Mouse (Mus musculus): ENCODE measurements around the gene Usp50. TPM values are rescaled to one million over a fixed set of nuclear protein-coding genes. Genes with fewer than 3 reads are reported as not detected.

Usp50 gene
- polyA plus RNA-seq (2017; shearing (Covaris generic)): 1 to 10 TPM; 4.4 to 9.9 (median 9.1) TPM

DNA sequence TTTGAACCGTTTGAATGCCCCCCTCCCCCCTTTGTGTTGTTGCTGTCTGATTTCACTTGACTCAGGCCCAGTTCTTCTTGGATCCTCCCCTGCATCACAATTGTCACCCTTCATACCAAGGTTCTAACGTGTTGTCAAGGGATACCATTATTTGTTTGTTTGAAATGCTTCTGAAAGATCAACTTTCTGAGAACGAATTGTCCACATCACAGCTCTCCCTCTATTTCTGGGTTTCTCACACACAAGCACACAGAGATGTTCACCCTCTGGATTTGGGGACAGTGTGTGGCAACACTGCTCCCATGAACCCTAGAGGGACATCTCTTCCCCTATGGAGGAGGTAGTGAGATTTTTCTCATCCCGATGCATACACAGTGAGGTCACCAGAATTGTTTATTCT is at the start of gene Usp50:
Gene Usp50, minus strand, starts transcription at position 101 of the 400 bp plus-strand sequence.
- no peak for ATAC-seq

DNA sequence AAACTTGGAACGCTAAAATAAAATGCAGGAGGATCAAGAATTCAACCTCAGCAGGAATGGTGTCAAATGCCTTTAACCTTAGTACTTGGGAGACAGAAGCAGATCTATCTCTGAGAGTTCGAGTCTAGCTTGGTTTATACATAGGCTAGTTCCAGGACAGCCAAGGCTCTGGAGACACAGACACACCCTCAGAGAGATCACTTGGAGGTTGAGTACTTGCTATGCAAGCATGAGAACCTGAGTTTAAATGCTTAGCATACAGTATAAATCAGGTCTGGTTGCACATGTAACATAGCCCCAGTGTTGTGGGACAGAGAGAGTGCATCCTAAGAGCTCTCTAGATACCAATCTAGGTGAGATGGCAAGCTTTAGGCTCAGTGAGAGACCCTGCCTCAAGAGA is 34.1 kb upstream of the Usp50 start:
- ATAC-seq: no peak

DNA sequence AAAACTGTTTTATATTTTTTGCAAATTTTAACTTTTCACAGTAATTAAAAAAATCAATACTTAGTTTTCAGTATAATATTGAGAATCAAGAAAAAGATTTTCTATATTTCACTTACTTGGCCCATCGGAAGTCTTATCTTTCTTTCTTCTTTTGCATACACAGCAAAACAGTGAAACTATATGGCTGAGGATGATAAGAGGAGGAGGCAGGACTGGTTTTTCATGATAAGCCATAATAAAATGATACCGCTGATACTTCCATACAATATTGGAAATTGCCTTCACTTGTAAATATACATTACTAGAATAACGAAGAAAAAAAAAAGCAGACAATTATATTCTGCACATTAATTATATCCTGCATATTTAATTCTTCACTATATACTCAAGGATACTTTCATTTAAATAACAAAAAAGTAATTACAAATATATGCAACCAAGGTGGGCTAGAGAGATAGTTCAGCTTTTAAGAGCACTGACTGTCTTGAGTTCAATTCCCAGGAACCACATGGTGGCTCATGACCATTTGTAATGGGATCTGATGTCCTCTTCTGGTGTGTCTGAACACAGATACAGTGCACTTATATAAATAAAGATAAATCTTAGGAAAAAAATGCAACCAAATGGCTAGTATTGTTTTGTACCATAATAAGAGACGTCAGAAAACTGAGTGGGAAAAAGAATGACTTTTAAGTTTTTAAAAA is 33.5 kb upstream of the Usp50 start:
- ATAC-seq: no peak

DNA sequence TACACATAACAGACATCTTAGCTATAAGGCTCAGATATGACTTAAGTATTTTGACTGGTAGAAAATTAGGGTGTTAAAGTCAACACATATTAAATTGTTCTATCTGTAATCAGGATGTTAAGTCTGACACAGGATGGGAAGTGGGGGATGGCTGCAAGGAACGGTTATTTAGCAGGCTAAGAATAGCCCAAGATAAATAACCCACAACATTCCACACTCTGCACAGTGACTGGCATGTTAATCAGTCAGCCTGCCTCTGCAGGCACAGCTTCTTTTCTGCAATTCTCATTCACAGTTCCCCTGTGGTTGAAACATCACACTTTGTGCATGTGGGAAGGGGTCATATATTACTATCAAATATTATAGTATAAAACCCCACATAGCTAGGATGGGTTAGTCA is 32.6 kb upstream of the Usp50 start:
- no peak for ATAC-seq

DNA sequence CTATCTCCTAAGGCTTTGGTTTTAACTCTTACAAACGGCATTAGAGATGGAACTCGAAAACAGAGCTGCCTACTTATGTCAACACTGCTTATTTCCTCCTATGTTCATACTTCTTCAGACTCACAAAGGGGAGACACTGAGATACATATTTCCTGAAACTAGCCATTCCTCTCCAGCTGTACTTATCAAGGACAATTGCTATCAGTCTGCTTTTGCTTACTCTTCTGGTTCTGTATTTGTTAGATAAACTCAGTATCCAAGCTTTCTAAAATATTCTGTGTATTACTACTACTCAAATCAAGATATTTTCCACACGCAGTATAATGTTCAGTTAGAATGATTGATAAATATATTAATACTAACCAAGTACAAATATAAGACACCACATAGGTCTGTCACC is 18.7 kb upstream of the Usp50 start:
- ATAC-seq: no peak

DNA sequence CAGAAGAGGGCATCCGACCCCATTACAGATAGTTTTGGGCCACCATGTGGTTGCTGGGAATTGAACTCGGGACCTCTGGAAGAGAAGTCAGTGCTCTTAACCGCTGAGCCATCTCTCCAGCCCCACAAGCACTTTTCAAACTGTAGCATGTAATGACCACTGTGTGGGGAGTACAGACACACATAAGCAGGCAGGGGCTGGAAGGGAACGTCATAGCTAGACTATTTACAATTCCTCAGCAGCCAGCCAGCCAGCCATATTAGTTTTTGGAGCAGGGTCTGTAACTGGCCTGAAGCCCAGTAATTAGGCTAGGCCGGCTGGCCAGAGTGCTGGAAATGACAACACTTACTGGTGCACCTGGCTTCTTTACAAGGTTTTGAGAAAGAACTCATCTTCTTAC is 15.2 kb upstream of the Usp50 start:
- ATAC-seq: no peak

DNA sequence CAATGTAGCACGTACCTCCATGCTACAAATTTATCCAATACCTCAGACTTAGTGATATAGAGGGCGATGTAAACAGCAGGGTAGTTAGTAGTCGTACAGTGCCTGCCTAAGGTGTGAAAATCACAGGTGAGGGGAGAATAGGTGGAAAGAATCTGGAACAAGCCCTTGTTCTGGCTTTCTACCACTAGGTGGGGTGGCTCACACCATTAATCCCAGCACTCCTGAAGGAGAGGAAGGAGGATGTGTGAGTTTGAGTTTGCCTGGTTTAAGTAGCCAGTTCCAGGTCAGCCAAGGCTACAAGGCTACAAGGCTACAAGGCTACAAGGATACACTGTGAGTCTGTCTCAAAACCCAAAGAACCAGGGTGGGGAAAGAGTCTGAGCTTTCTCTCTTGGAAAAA is 12.4 kb upstream of the Usp50 start:
- ATAC-seq: no peak

DNA sequence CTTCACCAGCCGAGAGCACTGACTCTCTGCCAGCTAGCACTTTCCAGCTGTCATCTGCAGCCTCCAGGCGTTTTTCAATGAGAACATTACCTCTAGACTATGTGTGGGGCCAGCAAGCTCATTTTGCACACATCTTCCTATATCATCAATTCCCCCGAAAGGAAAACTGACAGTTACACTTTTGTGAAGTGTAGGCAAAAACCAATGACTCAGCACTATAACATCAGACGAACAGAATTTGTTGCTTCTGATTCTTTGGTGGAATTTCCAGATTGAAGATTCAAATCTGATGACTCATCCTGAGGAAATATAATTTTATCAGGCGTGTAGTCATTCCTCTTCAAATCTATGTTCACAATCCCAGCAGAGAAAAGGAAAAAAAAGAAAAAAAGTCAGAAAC is 9.3 kb upstream of the Usp50 start:
- no peak for ATAC-seq

DNA sequence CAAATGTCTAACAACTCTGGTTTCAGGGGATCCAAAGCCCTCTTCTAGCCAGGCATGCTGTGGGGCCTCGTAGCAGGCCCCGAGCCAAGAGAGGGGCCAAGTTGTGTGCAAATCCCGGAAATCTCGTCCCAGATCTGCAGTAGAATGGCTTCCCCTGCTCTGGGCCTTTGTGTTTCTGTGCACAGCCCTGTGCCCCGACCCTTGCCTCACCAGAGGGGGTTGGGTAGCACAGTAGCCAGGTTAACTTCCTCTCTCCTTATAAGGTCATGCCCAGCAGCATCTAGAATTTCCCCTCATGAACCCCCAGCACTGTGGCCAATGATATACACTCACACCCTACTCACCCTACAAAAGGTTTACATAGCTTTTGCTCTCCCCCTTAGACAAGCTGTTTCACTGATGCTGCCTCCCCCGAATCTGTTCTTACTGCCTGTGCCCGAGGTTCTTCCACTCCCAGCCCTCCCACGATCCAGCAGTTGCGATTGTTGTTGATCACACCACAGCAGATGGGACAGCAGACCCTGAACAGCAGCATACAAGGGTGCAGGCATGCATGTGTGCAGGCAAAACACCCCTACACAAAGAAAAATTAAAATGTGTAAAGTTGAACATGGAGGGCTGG is 4.6 kb upstream of the Usp50 start:
- ATAC-seq: no peak

DNA sequence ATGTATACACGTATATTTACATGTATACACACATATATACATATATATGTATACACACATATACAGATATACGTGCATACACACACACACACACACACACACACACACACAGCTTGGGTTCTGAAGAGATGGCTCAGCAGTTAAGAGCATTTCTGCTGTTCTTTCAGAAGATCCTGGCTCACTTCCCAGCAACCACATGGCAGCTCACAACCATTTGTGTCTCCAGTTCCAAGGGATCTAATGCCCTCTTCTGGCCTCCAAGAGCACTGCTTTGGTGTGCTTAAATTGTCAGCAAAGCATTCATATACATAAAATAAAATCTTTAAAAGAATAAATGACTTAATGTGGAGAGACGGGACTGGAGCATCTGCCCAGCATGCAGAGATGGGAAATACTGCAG is 837 bp downstream of the Usp50 start:
- ATAC-seq: no peak

DNA sequence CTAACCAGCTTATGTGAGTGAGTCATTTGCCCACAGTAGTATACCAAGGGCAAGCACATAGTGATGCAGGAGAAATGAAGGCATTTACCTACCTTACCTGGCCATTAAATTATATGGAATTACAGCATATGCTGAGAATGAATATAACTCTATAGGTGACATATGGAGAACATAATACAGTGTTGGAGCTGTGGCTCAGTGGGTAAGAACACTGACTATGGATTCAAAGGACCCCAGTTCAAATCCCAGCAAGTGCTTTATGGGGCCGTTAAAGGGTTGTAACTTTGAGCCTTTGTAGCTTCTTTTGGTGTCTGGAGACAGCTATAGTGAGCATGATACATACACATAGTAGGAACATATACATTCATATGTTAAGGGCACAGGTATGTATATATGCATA is 1.8 kb downstream of the Usp50 start:
- no peak for ATAC-seq

DNA sequence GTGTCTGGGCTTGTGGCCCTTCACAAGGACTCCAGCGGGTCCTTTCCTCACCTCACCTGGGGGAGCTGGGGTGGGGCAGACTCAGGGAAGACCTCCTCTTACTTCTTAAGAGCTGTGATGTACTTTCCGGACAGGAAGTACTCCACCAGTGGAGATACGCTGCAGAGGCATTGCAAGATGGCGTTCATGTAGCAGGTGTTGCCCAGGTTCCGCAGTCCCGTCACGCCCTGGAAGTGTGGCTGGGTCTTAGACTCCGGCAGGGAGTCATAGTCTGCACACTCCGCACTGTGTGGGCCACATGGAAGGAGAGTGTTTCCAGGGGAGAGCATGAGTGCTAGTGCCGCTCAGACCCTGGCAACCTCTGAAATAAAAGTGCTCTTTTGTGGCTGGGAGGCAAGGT is 3.0 kb downstream of the Usp50 start:
- ATAC-seq: no peak

DNA sequence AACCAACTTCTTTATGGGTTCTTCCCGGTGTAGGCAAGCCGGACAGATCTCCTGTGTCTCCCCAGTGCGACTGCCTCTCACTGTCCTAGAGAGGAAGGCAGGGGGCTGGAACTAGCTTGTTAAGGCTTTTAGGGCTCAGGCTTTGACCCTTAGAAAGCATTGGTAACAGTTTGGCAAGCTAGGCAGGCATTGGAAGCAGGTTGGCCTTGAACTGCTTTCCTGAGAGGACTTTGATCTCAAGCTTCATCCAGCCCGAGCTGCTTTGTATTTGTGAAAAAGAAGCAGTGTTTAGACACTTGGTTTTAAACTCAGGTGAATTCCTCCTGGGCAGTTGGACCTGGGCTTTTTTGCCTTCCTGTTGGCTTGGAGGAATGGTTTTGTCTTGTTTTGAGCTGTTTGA is 4.5 kb downstream of the Usp50 start:
- ATAC-seq: no peak

DNA sequence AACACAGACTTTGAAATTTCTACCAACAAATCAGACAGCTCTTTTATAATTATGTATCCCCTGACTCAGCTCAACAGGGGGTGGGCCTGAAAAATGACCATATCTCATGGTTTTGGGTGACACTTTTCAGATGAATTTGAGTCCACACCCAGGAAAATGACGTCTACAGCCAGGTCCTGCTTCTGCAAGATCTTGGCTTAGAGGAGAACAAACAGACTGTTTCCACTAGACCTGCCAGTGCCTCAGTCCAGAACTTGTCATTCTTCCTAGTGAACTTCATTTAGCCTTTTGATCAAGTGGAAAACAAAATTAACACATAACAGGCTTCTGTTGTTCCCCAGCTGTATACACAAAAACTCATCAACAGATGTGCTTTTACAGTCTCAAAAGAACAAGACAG is 6.9 kb downstream of the Usp50 start:
- ATAC-seq: no peak

DNA sequence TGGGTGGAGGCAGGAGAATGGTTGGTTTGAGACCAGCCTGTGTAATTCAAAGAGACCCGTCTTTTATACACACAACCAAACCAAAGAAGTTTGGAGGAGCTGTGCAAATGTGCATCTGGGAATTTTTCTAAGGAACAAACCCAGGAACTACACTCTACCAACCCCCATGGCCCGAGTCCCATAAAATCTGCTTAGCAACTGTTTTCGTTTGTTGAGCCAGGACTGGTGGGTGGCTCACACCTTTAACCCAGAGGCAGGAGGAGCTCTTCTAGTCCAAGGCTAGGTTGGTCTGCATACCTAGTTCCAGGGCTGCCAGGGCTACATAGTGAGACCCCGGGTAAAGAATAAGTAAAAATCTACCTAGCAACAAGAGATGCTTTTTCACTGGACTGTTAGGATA is 7.3 kb downstream of the Usp50 start:
- ATAC-seq: no peak

DNA sequence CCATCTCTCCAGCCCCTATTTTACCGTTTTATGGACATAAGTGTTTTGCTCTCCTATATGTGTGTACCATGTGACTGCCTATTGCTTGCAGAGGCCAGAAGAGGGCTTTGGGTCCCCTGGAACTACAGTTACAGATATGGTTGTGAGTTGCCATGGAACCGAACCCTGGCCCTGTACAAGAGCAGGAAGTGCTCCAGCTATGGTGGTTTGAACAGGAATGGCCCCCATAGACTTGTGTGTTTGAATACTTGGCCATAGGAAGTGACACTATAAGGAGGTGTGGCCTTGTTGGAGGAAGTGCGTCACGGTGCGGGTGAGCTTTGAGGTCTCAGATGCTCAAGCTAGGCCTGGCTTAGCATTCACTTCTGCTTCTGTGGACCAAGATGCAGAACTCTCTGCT is 11.1 kb downstream of the Usp50 start:
- ATAC-seq: no peak

DNA sequence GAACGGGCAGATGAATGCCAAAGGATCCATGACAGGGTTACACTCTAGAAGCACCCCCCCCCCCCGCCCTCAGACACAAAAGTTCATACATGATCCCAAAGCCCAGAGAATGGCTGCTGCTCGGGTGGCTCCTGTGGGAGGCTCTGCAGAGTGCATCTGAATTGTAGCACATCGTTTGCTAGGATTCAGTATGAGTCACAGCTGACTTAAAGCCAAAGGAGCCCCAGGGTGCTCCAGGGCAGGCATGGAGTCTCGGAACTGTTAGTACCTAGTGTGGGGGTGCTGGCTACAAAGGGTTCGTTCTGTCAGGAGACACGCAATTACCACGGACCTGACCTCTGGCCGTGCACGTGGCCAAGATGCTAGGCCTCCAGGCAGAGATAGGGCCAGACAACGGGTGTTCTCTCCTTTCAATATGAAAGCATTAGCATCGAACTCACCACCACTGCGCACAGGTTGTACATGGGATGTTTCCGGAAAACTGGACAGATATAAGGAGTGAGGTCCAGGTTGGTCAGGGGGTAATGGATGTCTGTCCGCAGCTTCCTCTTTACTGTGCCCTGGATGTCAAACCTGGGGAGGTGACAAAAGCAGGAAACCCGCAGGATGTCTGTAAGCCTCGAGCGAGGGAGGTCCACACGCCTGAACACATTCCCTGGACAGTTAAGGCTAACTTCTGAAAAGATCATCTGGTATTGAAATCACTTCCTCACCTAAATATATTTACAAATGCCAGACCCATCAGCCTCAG is 13.7 kb downstream of the Usp50 start:
- ATAC-seq: no peak

DNA sequence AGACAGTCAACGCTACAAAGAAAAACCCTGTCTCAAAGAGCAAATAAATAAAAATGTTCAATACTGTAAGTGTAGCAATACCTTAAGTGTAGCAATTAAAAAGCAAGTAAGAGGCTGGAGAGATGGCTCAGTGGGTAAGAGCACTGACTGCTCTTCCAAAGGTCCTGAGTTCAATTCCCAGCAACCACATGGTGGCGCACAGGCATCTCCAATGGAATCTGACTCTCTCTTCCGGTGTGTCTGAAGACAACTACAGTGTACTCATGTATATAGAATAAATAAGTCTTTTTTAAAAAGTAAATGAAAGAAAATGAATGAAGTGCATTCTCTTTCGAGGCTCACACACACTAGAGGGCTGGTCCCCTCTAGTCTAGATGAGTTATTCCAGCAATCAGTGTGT is 15.1 kb downstream of the Usp50 start:
- no peak for ATAC-seq

DNA sequence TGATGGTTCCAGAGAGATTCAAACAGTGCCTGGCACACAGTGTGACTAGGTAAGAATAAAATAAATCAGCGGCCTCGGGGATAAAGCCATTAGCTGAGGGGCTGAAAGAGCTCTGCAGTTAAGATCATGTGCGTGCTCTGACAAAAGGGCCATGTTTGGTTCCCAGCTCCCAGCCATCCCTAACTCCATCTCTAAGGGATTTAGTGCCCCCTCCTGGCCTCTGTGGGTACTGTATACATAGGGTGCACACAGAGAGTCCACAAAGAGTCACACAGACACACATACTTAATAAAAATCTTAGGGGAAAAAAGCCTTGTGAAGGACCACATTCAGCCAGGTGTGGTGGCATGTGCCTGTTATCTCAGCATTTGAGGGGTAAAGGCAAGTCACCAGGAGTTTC is 15.7 kb downstream of the Usp50 start:
- no peak for ATAC-seq

DNA sequence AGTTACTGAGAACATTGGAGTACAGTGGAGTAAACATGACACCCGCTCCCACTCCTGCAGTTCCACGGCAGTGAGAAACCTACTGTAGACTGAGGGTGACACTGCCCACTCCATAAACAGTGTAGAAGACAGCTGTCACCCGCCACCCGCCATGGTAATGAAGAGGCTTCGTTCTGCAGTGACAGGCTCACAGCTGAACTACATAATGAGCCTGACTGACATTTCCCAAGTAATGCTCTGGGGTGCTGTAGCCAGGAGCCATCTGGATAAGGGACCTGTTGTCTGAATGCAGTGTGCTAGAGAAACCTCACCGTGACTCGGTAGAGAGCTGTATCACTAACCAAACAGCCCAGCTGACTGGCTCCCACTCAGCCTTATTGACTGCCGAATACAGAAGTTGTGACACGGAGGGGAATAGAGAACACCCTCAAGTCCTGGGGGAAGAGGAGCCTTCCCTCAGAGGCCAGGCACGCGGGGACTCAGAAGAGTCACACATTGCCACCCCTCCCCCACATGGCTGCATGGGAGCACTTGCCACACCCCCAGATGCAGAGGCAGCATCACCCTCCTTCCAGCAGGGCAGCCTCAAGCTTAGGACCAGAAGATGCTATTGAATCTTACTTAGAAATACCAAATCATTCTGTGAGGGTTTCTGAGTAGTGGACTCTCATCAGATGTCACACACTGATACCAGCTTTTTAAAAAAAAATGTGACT is 17.2 kb downstream of the Usp50 start:
- ATAC-seq: no peak

DNA sequence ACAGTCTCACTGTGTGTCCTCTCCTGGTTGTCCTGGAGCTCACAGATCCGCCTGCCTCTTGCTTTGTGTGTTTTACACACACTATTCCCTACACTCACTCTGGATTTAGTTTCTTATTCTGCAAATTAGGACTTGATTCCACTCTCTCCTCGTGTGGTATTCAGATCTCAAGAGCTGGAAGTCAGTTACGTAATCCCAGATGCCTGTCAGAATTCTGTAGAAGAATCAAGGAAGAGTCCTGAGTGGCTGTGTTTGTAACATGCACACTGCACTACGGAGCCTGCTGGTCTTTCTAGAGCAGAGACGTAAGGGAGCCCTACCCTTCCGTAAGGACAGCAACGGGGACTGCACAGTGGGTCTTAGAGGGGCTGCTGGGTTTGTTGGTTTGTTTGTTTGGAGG is 23.9 kb downstream of the Usp50 start:
- ATAC-seq: no peak

DNA sequence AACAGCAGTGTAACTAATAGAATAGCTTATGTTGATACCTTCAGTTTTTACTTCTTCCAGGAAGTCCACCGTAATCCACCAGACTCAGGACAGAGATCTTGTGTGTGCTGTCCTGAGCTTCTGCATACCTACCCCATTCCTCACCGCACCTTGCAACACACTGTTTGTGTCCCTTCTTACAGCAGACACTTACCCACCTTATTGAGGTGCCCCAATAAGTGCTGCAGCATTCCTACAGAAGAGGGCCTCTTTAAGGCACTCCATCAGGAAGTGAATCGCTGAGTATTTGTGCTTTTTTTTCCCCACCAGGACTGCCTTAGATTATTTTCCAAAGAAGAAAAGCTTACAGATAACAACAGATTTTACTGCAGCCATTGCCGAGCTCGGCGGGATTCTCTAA is 27.6 kb downstream of the Usp50 start:
- no peak for ATAC-seq

DNA sequence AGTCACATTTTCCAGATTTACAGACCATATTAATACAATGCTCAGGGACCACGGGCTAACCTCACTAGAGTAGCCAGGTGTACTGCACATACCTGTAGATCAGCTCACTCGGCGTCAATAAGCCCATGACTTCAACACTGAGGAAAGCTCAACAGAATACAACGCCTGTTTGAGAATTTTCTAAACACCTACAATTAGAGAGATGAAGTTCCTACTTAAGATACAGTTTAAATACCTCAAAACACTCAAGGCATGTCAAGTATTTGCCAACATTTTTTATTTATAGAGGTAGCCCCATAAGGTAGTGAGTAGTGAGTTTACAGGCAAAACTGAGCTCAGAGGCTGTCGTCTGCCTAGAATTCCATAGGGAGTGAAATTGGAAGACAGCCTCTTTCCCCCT is 39.9 kb downstream of the Usp50 start:
- ATAC-seq: no peak

DNA sequence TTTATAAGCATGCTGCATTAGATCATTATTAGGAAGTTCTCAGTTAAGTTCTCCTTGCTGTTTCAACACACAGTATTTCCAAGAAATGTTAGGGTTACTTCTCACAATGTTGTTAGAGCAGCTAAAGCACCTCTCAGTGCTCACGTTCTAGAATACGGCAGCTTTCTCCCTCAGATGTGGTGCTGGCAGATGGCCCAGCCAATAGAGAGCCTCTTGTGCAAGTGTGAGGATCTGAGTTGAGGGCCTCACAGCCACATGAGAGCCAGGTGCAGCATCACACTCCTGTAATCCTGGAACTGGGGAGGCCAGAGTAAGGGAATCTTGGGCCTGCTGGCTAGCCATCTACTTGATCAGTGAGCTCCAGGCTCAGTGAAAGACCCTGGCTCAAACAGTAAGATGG is 43.0 kb downstream of the Usp50 start:
- no peak for ATAC-seq
